Mouse (Mus musculus) kidney, postnatal 14 days (tissue): ENCODE results near the gene Rprd1b.
A peak's percentile ranks its signal among the peaks of the same experiment; 100 is the strongest.

Experiments used
- DNase-seq: peaks from one replicate; pipeline ENCODE4 v3.0.0; 2022; ENCODE audit warnings: mixed read lengths

The Rprd1b gene

GRCm38 (mm10) chr2:158090096-158090495 lies 61.8 kb downstream of the Rprd1b start:
- no peak for DNase-seq

DNA sequence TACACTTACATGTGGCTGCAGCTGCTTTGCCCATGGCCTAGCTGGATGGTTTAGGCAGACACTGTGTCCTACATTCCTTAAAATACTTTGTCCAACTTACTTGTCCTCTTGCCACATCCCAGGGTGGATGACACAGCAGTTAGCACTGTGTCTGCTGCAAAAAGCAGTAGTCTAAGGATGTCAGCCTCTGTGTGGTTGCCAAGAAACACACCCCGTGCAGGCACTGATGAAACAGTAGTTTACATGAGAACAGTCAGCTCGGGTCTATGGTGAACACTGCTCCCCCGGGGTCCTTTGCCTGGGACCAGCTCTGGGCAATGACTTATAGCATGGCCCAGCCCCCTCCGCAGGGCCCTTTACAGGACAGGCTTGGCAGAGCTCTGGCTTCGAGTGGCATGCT lies 65.0 kb downstream of the Rprd1b start:
- no peak for DNase-seq

GRCm38 (mm10) chr2:158094300-158094699 lies 66.0 kb downstream of the Rprd1b start:
- no peak for DNase-seq

- DNase-seq = peak; percentile 53
These were observed 66.5 kb downstream of the Rprd1b start for GRCm38 (mm10) chr2:158094846-158095245.

- DNase-seq = no peak
These were observed 68.8 kb downstream of the Rprd1b start for GRCm38 (mm10) chr2:158097071-158097470.

DNA sequence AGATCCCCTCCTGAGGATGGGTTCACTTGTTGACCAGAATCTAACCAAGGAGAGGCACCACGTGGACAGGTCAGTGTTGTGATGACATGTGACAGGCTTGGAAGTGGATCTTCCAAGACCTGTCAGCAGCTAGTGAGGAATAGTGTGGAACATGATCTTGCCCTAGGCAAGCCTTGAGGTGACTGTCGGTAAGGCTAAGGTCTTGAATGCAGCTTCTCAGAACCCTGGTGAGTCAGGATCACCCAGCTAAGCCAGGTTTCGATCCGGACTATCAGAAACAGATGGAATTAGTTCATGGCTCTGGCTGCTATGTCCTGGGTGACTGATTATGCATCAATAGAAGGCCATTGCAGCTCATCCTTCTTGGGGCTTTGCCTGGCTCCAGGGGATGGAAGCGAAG lies 70.4 kb downstream of the Rprd1b start:
- no peak for DNase-seq

DNA sequence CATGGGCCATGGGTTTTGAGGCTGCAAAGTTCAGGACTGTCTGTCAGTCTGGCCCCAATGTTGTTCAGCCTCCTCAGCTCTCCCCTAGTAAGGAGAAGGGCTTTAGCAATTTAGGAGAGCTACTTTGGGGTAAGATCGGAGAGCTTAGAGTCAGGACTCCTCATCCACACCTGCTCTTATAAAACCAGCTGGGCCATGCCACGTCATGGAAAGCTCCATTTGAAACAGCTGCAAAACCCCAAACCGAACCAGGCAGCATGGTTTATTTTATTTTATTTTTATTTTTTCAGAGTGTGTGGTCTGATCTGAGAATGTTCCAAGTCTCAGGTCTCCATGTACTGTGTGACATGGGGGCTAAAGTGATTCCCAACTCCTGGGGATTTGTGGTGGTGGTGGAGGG lies 71.2 kb downstream of the Rprd1b start:
- DNase-seq = no peak

DNA sequence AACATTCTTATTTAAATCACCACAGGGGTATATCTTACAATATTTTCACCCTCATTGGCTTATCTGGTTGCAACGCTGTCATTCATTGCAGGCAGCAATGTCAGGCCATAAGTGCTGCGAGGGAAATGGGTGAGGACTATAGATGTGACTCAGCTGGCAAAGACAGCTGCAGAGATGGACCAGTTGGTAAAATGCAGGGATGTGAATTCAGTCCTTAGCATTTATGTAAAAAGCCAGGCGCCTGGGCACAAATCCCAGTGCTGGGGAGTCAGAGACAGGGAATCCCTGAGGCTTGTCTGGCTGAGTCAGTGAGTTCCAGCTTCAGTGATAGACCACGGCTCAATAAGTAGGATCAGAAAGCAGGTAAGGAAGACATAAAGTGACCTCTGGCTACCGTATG lies 73.5 kb downstream of the Rprd1b start:
- no peak for DNase-seq

DNA sequence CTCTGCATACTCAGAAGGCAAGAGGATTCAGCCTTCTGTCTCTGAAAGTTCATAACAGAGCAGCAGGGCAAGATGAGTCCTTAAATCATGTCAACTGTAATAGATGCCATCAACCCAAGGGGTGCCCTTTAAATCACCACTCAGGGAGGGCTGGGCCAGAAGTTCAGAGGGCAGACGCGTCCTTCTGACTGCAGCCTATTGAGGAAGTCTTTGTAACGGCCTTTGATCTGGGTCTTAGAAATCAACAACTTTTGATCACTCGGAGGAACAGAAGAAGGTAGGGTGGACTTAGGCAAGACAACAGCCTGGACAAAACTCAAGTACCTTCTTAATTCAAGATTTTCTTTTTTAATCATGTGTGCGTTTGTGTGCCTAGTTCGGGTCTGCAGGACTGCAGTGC lies 76.7 kb downstream of the Rprd1b start:
- no peak for DNase-seq

- DNase-seq = no peak
These were observed 77.3 kb downstream of the Rprd1b start for GRCm38 (mm10) chr2:158105605-158106004.

DNA sequence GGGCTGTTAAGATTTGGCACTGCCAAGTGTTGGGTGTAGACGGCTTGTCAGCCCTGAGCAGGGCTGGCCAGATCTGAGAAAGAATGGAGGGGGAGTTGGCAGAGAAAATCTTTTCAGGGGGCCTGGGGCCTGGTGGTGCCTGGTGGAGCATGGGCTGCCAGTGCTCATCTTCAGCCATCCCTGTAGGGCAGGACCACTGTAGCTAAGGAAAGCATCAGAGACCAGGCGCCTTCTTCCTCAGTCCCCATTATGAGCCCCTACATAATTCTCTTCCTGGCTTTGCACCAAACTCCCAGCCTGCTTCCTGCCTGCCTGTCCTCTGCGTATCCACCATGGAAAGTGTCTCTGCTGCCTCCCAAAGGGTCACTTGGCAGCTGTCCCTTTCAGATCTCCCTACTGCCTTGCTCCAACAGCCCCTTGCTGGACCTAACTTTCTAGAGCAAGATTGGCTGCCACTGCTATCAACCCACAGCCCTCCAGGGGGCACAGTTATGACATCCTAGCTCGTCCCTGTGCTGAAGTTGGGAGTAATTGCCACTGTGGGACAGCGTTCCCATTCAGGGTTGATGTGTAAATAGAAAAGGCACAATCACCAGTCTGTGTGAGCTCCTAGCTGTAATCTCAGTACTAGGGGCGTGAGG lies 78.8 kb downstream of the Rprd1b start:
- DNase-seq = peak; percentile 87

GRCm38 (mm10) chr2:158109516-158109915 lies 81.2 kb downstream of the Rprd1b start:
- DNase-seq = peak; percentile 43

DNA sequence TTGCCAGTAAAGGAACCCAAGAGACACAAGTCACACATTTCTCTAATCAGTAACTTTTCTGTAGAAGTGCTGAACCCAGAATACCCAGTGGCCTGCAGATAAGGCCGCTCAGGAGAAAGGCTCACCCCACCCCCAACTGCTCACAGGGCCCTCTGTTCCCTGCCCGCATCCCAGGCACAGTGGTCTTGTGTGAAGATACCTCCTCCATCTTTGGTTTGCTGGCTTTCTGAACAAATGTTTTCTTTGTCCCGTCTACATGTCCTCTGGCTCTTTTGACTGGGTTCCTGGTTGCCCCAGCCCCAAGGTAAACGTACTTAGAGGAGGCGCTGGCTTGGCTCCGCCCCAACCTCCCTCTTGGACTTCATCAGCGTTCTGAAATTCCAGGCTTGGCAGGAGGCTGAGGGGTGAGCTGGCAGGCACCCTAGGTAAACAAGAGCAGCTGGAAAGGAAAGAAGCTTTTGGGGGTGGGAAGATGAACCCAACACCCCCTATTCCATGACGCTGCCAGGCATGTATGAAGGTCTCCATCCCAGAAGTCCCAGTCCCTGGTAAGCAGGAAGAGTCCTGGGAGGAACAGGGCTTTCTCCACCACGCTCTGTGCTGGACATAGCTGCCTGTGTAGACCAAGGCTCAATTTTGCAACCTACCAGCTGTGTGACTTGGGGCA lies 85.4 kb downstream of the Rprd1b start:
- peak; percentile 93 for DNase-seq

DNA sequence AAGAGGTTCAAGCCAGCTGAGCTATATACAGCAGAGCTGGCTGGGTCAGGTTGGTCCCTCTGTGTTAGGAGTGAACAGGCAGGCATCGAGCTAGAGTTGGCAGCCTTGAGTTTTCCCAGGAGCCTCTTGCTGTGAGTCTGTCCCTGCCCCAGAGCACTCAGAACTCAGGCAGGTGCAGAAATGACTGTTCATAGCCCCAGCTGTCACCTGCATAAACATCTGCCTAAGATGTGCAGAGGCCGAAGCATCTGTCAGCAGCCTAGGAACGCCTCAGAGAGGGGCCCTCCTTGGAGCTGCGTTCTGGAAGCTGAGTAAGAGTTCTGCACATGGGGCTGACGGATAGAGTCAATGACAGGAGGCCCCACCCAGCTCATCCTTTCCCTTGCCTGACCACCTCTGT lies 86.6 kb downstream of the Rprd1b start:
- no peak for DNase-seq

- DNase-seq = no peak
These were observed 87.6 kb downstream of the Rprd1b start for GRCm38 (mm10) chr2:158115838-158116453.

GRCm38 (mm10) chr2:158116653-158117052 lies 88.4 kb downstream of the Rprd1b start:
- DNase-seq = no peak

DNA sequence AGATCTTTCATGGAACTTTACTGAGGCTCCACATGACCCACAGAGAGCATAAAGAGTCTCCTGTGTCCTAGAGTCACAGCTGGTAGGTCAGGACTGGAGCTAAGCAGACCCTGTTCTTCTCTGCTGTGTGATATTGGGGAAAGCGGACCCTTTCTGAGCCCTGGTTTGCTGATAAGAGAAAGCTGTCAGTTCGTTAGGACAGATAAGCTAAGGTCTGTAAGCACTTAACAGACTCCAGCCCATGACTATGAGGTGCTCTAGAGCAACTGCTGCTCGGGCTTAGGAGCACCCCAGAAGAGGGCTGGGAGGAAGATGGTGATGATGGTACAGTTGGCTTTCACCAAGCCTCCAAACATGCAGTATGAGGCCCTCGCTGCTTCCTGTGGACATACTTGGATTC lies 90.8 kb downstream of the Rprd1b start:
- no peak for DNase-seq

DNA sequence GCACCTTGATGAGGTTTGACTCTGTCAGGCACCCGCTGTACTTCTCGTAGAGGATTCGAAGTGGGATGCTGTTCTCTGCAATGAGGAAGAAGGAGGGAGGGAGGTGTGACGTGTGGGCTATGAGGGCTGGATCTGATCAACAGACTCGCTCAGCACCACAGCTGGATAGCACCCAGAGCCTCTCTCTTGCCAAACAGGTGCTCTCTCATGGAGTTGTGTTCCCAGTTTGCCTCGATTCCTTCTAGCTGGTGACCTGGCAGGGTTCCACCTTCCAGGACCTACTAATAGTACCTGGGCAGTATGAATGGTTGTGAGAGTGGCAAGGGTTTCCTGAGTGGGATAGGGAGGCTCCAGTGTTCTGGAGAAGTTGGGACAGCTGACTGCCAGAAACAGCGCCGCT lies 91.9 kb downstream of the Rprd1b start:
- no peak for DNase-seq

GRCm38 (mm10) chr2:158120868-158121267 lies 92.6 kb downstream of the Rprd1b start:
- no peak for DNase-seq

DNA sequence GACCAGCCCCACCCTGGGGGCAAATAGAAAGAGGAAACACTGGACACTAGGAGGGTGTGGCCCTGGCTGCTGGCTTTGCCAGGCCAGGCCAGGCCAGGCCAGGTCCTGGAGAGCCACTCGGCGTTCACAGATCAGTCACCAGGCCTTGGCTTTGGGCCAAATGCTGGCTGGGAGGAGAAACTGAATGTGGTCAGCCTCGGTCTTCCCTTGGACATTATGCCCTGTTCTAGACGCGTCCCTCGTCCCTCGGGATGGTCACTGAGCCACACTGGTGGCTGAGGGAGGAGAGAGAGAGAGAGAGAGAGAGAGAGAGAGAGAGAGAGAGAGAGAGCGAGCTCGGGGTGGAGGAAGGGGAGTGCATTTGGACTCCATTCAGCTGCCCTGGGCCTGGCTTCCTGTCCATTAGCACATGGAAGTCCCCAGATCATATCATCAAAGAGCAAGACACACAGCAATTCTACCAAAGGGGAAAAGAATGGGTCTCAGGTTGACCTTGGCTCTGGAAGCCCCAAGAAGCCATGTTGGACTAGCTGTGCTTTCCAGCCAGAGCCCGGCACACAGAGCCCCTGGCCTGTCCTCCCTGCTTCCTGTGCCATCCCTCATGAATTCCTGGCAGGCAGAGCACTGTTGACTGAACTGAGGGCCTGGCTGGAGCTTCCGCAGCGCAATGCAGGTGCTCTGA lies 93.5 kb downstream of the Rprd1b start:
- DNase-seq = peak; percentile 88

DNA sequence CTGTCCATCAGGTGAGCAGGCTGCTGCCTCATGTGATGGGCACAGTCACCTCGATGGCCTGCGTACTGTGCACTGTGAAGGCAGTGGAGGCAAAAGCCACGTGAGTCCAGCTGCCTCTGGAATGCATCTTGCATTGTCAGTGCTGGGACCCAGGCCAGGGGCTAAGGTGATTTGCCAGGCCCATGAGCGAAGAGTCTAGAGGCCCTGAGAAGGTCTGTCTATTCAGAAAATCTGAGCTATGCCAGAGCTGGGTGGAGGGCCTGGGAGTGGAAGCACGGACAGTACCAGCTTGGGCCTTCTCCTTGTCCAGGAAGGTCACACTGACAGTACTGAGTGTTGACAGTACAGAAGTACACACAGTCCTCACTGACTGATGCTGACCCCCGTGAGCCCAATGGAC lies 94.5 kb downstream of the Rprd1b start:
- DNase-seq = peak; percentile 60

- DNase-seq = no peak
These were observed 98.9 kb downstream of the Rprd1b start for GRCm38 (mm10) chr2:158127245-158127644.

GRCm38 (mm10) chr2:158127872-158128271 lies 99.6 kb downstream of the Rprd1b start:
- no peak for DNase-seq
